Mouse (Mus musculus) adrenal gland, postnatal 4 days (tissue): ENCODE data around the gene Xndc1. TPM values are rescaled to one million over a fixed set of nuclear protein-coding genes. Genes with fewer than 3 reads are reported as not detected.
"Not testable (repeated sequence)": the region's sequence is repeated elsewhere in the genome, so short reads cannot be mapped to it uniquely, and the experiment has no call there.

Experiments used
- DNase-seq, 2 experiments: peaks; one replicate each; pipeline ENCODE4 v3.0.0; 2021 to 2022; ENCODE audit warnings: low spot score in 2 of 2, mixed read lengths in 2 of 2
- long read RNA-seq, 2 experiments: library from polyadenylated mRNA; stranded (forward); transcript quantifications; one replicate each; pipeline ENCODE4 v2.0.0; 2021
- total RNA-seq, 2 experiments: library from RNA; stranded (reverse); gene quantifications; 2 replicates each; pipeline ENCODE4 v1.2.3; 2021

Xndc1 gene
- 10 to 100 TPM; 24.0 to 24.4 TPM for total RNA-seq
- long read RNA-seq, experiment 1, partial matches to known transcripts: 0 of 2 reads
- long read RNA-seq, experiment 1, other reads (novel, unspliced or antisense): 2 of 2 reads
- long read RNA-seq, experiment 2, partial matches to known transcripts: 0 of 5 reads
- long read RNA-seq, experiment 2, other reads (novel, unspliced or antisense): 4 of 5 reads

DNA sequence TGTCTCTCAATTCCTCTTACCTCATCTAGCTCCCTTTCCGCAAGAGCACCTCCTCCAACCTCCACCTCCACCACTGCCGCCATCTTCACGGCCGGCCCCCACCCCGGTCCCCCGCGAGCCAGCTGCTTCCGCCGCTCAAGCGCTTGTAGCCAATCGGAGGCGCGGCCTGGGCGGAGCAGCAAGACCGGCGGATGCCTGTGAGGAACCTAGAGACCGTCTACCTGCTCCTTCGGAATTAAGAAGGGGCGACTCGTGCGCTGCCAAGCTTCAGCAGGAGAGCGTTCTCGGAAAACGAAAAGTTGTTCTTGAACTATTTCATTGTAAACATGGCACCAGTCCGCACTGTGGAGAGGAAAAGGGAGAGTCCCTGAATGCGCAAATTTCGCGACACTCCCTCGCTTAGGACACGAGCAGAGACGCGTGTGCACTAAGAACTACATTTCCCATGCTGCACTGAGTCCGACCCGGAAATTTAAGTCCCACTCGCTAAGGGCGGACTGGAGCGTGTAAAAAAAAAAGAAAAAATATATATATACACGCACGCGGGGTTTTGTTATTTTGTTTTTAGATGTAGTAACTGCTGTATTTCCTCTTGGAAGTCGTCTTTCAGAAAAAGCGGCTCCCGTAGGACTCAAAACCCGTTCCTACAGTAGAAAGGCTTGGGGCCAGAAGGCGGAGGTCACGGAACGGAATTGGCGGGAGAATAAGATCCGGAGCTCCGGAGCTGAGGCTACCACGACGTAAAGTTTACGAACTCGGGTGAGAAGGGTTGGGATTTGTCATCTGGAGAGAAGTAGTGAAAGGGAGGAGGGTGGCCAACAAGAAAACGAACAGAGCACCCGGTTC lies at the start of gene Xndc1, which contains the start of the genes Rnf121 and Xntrpc:
Gene Xndc1 (plus strand): TSS at position 466 of the 846 bp plus-strand sequence.
Gene Rnf121 (minus strand): TSS at position 424 of the 846 bp plus-strand sequence.
Gene Xntrpc (plus strand): TSS at position 668 of the 846 bp plus-strand sequence.
- peak; percentile 81 to 86 for DNase-seq

GRCm38 (mm10) chr7:102016936-102017335 lies 48.4 kb upstream of the Xndc1 start:
- DNase-seq: no peak

DNA sequence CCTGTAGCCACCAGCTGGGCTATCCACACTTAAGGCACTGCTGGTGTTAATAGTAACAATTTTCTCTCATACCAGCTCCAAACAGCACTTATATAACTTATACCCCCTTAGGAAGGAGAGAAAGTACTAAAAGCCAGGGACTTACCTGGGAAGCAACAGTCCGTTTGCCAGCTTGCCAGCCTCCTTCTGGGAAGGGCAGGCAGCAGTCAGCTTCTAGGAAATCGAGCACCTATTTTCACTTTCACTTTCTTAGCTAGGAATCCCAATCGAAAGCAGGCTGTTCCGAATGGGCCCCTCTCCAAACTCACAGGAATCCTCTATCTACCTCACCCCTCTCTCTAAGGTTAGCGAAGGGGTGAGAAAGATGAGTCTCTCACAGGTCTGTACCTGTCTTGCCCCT lies 47.9 kb upstream of the Xndc1 start:
- DNase-seq: no peak

DNA sequence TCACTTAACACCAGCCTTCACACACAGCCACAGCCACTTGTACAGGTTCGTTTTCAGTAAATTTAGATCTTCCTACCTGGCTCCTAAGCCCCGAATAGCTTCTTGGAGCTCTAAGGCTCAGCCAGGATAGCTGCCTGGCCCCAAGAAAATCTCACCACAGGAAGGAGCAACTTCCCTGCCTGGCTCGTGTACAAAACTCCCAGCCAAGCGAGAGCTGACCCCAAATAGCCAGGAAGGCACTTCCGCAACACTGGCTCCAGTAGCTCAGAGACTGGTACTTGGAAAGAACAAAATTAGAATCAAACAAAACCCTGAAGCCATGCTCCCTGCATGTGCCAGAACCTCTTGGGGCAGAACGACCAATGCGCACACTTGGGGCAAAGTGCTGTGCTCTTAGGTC lies 47.3 kb upstream of the Xndc1 start:
- DNase-seq: no peak

GRCm38 (mm10) chr7:102018590-102018989 lies 46.7 kb upstream of the Xndc1 start, which contains the start of gene Il18bp:
Gene Il18bp, minus strand, starts transcription at chr7:102018690.
- no peak for DNase-seq

DNA sequence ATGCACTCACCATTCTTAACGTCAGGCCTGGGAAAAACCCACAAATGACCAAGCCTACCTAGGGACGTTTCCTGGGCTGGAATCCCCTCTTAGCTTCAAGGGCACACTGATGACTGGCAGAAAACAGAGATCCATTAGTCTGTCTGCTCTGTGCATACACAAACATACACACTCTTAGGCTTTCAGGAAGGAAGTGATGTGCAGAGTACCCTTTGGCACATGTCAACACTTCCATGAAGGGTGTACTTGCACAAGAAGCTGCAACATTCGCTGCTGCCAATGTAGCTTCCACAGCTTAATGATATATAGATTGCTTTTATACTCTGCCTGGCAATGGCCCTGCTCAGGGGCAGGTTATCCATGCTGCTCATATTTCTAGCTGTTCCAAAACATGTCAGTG lies 45.9 kb upstream of the Xndc1 start:
- DNase-seq: no peak

GRCm38 (mm10) chr7:102020934-102021333 lies 44.4 kb upstream of the Xndc1 start:
- DNase-seq: not testable (repeated sequence)

GRCm38 (mm10) chr7:102023821-102024220 lies 41.5 kb upstream of the Xndc1 start:
- no peak for DNase-seq

DNA sequence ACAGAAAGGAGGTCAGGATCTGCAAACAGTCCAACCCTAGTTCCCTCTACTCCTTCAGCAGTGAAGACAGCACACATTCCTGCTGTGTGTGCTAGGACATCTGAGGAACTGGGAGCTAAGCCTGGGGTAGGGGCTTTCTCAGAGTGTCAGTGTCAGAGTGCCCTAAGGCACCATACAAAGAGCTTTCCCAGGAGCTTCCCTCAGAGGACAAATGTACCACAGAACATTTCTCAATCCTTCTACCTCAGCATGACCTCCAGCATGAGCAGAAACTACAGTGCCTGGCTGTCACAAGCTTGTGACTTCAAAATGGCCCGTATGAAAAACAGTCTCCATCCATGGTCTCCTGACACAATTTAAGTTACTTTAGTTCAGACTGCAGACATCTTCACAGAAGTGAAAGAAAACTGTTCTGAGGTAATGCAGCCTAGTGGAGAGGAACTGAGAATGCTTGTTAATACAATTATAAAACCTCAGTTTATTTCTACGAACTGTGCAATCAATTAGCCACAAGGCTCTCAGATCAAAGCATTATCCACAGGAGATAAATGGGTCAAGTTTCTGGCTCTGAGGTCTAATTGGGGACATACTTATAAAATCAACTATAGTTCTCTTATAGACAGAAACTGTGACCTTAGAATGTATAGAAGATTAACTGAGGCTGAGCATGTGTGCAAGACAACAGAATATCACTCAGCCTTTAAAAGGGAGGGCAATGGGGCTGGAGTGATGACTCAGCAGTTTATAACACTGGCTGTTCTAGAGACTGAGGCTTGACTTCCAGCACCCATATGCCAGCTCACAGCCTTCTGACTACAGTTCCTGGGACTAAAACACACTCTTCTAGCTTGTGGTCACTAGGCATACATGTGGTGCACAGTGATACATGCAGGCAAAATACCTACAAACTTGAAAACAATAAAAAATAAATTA lies 39.9 kb upstream of the Xndc1 start:
- no peak for DNase-seq

GRCm38 (mm10) chr7:102034904-102035303 lies 30.4 kb upstream of the Xndc1 start:
- DNase-seq: no peak

DNA sequence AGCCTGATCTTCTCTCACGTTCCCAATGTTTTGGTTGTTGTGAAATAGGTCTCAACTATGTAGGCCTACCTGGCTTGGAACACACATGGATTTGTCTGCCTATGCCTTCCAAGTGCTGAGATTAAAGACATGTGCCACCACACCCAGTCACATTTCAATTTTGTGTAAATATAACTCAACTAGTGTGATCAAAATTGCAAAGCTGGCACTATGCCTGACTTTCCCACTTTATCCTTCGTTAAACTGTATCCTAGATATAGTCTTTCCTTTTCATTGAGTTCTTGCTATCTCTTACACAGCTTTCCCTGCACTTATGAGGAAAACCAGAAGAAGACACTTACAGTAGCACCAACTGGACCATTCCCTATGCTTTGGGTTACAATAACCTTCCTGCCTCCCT lies 29.8 kb upstream of the Xndc1 start:
- no peak for DNase-seq

- DNase-seq: no peak
Measured at GRCm38 (mm10) chr7:102037318-102037717, 28.0 kb upstream of the Xndc1 start.

DNA sequence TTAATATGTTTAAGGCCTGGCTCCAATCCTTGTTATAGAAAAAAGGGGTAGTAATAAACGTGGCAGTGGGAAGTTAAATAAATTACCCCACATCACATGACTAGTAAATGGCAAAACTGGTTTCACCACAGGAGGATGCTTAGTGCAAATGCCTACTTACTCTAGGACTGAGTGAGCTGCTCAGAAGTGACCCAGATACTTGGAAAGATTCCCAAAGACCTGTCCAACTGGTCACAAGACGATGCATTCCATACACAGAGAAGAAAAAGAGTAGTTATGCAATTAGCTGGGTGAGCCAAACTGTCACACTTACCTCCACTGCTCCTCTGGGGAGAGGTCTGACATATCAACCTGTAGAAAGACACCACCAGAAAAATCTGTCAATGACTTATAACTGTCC lies 23.0 kb upstream of the Xndc1 start:
- DNase-seq: no peak

DNA sequence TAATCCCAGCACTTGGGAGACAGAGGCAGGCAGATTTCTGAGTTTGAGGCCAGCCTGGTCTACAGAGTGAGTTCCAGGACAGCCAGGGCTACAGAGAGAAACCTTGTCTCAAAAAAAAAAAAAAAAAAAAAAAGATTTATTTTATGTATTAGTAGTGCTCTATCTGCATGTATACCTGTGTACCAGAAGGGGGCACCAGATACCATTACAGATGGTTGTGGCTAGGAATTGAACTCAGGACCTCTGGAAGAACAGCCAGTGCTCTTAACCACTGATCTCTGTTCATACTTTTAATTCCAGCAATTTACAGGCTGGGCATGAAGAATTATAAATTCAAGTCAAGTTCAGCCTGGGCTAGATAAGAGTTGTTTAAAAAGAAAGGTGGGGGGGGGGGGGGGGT lies 16.8 kb upstream of the Xndc1 start:
- not testable (repeated sequence) for DNase-seq

- no peak for DNase-seq
Measured at GRCm38 (mm10) chr7:102061353-102061752, 4.0 kb upstream of the Xndc1 start.

GRCm38 (mm10) chr7:102062203-102062602 lies 3.1 kb upstream of the Xndc1 start:
- no peak for DNase-seq

GRCm38 (mm10) chr7:102063891-102064290 lies 1.4 kb upstream of the Xndc1 start:
- DNase-seq: no peak

DNA sequence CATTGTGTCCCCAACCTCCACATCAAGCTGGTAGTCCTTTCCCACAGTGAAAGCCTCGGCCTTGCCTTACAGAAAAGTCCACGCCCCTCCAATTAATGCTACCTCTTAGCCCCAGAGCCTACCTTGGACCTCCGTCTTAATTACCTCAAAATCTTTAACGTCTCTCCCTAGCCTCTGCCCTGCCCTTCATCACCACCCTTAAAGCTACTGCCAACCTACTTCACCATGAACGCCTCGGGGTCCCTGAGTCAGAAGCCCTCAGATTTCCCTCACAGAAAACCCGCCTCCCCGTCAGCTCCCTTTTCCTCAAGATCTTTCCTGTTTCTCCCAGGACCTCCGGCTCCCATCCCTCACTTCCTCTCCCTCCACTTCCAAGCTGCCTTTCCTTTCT lies 661 bp upstream of the Xndc1 start:
- no peak for DNase-seq

DNA sequence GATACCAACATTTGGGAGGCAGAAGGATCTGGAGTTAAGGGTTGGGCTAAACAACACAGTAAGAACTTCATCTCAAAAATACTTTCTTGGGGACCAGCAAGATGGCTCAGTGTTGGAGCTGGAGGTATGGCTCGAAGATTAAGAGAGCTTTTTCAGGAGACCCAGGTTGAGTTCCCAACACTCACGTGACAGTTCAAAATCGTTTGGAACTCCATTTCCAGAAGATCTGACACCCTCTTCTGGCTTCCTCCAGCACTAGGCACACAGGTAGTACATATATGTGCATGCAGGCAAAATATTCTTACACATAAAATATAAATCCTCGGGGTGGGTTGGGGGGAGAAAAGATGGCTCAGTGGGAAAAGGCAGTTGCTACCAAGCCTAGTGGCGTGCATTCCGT lies 1.1 kb downstream of the Xndc1 start:
- DNase-seq: no peak

DNA sequence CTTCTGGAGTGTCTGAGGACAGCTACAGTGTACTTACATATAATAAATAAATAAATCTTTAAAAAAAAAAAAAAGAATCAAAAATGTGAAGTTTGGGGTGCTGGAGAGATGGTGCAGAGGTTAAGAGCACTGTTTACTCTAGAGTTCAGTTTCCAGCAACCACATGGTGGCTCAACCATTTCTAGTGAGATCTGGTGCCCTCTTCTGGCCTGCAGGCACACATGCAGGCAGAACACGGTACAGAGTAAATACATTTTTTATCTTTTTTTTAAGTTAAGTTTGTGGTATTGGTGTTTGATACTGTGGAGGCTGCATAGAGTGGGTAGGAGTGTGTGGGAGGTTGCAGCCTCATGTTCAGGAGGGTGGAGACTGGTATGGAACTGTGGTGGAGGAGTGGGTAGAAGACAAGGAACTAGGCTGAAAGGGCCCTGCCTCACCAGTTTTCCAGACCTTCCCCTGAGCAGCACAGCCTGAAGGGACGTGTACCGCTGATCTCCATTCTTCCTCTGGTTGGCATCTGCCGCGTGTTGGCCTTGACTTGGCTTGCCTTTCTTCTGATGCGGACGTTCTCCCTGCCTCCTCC lies 11.5 kb downstream of the Xndc1 start:
- DNase-seq: no peak

- no peak for DNase-seq
Measured at GRCm38 (mm10) chr7:102078517-102078916, 13.2 kb downstream of the Xndc1 start.
